Mouse (Mus musculus): Measurements from ENCODE around the gene Synpo2l. TPM values are rescaled to one million over a fixed set of nuclear protein-coding genes. Genes with fewer than 3 reads are reported as not detected.
"Not testable (repeated sequence)": the region's sequence is repeated elsewhere in the genome, so short reads cannot be mapped to it uniquely, and the experiment has no call there.

Gene Synpo2l
- polyA plus RNA-seq, 1 experiment from 2014 or later, result 1.3 TPM

GRCm38 (mm10) chr14:20640644-20641437, 27.3 kb downstream of the Synpo2l start, which contains the start of gene Usp54:
Usp54 (minus strand) TSS chr14:20641063.
- H3K4me3 ChIP-seq (replicated peaks), result peak within 1 kb of the TSS; percentile 89
- H3K27ac ChIP-seq (replicated peaks), result peak within 1 kb of the TSS; percentile 94
- H3K9ac ChIP-seq, result peak within 1 kb of the TSS; percentile 94
- peaks cover 28% of the 10 kb centered on the region for H3K4me1 ChIP-seq (replicated peaks)
- H3K36me3 ChIP-seq (replicated peaks), result no peaks in the 10 kb centered on the region
- whole genome bisulfite sequencing (ENCODE audit: insufficient replicate concordance), result under 1% methylated on average over 73 of the region's 73 CpGs
- H3K9me3 ChIP-seq (replicated peaks), result no peaks in the 10 kb centered on the region
- peak within 1 kb of the TSS; percentile 96 for H3K4me2 ChIP-seq
- no peaks in the 10 kb centered on the region for H3K27me3 ChIP-seq
- peak; percentile 95 for ATAC-seq (ENCODE audit: insufficient read depth)

DNA sequence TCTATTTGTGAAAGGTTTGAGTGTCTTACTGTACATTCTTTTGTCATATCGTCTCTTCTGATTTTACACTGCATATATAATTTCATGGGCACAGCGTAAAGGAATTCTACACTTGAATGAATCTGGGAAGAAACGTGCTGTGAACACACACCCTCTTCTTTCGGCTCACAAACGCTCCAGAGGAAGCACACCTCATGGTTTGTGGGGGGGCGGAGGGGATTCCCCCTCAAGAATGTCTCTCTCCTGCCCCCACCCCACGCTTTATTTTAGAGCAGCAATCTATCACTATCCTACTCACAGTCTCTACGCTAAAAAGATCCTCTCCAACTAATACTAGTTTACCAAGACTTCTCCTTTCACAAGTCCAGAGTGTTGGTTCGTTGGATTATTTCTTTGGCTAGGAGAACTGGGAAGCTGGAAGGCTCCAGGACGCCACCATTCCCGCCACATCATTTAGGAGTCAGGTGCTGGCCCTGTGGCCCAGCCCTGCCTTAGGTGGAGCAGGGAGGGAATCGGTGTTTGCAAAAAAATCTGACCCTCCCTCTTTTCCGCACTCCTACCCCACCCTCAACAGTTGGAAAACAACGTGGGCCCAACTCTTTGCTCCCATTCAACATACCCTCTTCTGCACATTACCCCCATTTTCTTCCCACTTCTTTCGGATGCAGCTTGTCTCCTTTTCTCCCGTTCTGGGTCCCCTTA, 28.1 kb downstream of the Synpo2l start:
- no peaks in the 10 kb centered on the region for H3K27me3 ChIP-seq
- H3K4me1 ChIP-seq (replicated peaks), result peaks cover 28% of the 10 kb centered on the region
- peak; percentile 49 for ATAC-seq (ENCODE audit: insufficient read depth)
- peak overlapping the region; percentile 94 for H3K27ac ChIP-seq (replicated peaks)
- H3K4me3 ChIP-seq (replicated peaks), result peak overlapping the region; percentile 89
- no peaks in the 10 kb centered on the region for H3K36me3 ChIP-seq (replicated peaks)
- peak overlapping the region; percentile 94 for H3K9ac ChIP-seq
- H3K4me2 ChIP-seq, result peak overlapping the region; percentile 96
- no peaks in the 10 kb centered on the region for H3K9me3 ChIP-seq (replicated peaks)
- WGBS (ENCODE audit: insufficient replicate concordance), result 6% methylated on average over 16 of the region's 16 CpGs

GRCm38 (mm10) chr14:20638702-20639101, 29.5 kb downstream of the Synpo2l start:
- H3K4me1 ChIP-seq (replicated peaks), result peaks cover 28% of the 10 kb centered on the region
- WGBS (ENCODE audit: insufficient replicate concordance), result 75% methylated on average over 6 of the region's 6 CpGs
- ATAC-seq (ENCODE audit: insufficient read depth), result no peak
- H3K4me2 ChIP-seq, result no peak overlapping the region
- no peaks in the 10 kb centered on the region for H3K27me3 ChIP-seq
- no peak overlapping the region for H3K4me3 ChIP-seq (replicated peaks)
- H3K27ac ChIP-seq (replicated peaks), result no peak overlapping the region
- H3K9me3 ChIP-seq (replicated peaks), result no peaks in the 10 kb centered on the region
- no peaks in the 10 kb centered on the region for H3K36me3 ChIP-seq (replicated peaks)
- no peak overlapping the region for H3K9ac ChIP-seq

GRCm38 (mm10) chr14:20637818-20638574, 30.2 kb downstream of the Synpo2l start:
- no peak overlapping the region for H3K4me3 ChIP-seq (replicated peaks)
- H3K4me2 ChIP-seq, result no peak overlapping the region
- no peak for ATAC-seq (ENCODE audit: insufficient read depth)
- no peaks in the 10 kb centered on the region for H3K36me3 ChIP-seq (replicated peaks)
- WGBS (ENCODE audit: insufficient replicate concordance), result 54% methylated on average over 2 of the region's 2 CpGs
- no peak overlapping the region for H3K27ac ChIP-seq (replicated peaks)
- H3K4me1 ChIP-seq (replicated peaks), result peaks cover 28% of the 10 kb centered on the region
- no peaks in the 10 kb centered on the region for H3K9me3 ChIP-seq (replicated peaks)
- no peak overlapping the region for H3K9ac ChIP-seq
- H3K27me3 ChIP-seq, result no peaks in the 10 kb centered on the region

- H3K36me3 ChIP-seq (replicated peaks); H3K27ac ChIP-seq (replicated peaks); H3K9ac ChIP-seq; H3K27me3 ChIP-seq; H3K9me3 ChIP-seq (replicated peaks); H3K4me2 ChIP-seq; ATAC-seq (ENCODE audit: insufficient read depth); H3K4me3 ChIP-seq (replicated peaks): not testable (repeated sequence)
- H3K4me1 ChIP-seq (replicated peaks), result peaks cover 23% of the 10 kb centered on the region
- 75% methylated on average over 3 of the region's 3 CpGs for WGBS (ENCODE audit: insufficient replicate concordance)
Observed at GRCm38 (mm10) chr14:20636968-20637367, 31.2 kb downstream of the Synpo2l start.

DNA sequence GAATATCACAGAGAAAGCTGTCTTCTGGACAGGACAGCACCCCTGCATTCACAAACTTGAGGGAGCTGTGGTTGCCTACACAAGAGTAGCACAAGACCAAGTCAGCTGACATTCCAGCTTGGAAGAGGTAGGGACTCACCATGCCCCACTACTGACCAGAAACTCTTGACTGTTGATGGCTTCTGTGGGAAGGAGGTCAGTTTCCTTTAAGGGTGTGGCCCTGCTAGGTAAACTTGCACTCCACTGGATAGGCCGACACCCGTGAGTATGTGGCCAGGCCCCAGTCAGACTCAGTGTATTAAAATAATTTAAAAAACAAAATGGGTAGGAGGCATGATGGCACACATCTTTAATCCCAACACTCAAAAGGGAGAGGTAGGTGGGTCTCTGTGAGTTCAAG, 32.6 kb downstream of the Synpo2l start:
- Histone ChIP-seq H3K4me3 (replicated peaks) (no peak overlapping the region), H3K27me3 (no peaks in the 10 kb centered on the region), H3K4me2 (no peak overlapping the region), H3K27ac (replicated peaks) (no peak overlapping the region), H3K36me3 (replicated peaks) (no peaks in the 10 kb centered on the region), H3K9ac (no peak overlapping the region), H3K4me1 (replicated peaks) (peaks cover 17% of the 10 kb centered on the region), H3K9me3 (replicated peaks) (no peaks in the 10 kb centered on the region)
- WGBS (ENCODE audit: insufficient replicate concordance), result 56% methylated on average over 2 of the region's 2 CpGs
- ATAC-seq (ENCODE audit: insufficient read depth), result no peak

- H3K27me3 ChIP-seq, result no peaks in the 10 kb centered on the region
- H3K27ac ChIP-seq (replicated peaks), result no peak overlapping the region
- H3K4me2 ChIP-seq, result no peak overlapping the region
- H3K4me1 ChIP-seq (replicated peaks), result no peaks in the 10 kb centered on the region; the same call in 1 of the 2 replicates
- H3K36me3 ChIP-seq (replicated peaks), result no peaks in the 10 kb centered on the region
- no peaks in the 10 kb centered on the region for H3K9me3 ChIP-seq (replicated peaks)
- H3K9ac ChIP-seq, result no peak overlapping the region
- WGBS (ENCODE audit: insufficient replicate concordance), result 37% methylated on average over 4 of the region's 4 CpGs
- no peak for ATAC-seq (ENCODE audit: insufficient read depth)
- H3K4me3 ChIP-seq (replicated peaks), result no peak overlapping the region
Observed at GRCm38 (mm10) chr14:20631253-20631652, 36.9 kb downstream of the Synpo2l start.

DNA sequence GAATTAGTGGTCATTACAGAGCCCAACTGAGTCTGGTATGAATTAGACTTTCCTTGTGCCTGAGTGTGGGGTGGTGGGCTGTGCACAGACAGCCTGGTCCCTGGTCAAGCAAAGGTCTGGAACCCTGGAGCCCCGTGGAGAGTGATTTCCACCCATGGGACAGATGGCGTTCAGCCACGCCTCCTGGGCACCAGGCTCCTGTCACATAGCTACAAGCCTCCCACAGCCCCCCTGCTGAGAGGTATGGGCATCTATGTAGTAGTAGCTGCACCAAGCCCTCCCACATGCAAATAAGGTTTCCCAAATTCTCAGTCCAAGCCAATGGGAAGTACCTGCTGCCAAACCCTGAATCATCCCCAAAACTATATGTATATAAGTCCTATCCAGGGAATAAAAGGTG, 41.2 kb downstream of the Synpo2l start:
- WGBS (ENCODE audit: insufficient replicate concordance), result 64% methylated on average over 3 of the region's 3 CpGs

DNA sequence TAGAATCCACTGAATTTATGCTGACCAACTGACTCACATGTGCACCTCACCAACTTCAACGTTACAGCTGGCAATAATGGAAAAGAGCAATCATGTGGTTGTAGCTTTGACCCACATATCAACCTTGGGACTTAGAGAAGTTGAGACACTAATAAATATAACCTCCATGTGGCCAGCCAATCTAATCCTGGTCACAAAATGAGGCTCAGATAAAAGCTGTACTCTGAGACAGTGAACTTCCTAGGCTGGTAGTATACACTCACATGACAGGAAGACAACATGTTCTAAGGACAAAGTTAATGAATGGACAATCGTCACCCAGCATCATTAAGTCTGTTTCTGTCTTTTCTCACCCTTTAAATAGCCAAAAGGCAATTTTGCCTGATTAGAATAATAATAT, 41.7 kb downstream of the Synpo2l start:
- no peak for ATAC-seq (ENCODE audit: insufficient read depth)

More for the DNA sequence above, 41.2 kb downstream of the Synpo2l start:
- H3K27ac ChIP-seq (replicated peaks), result no peak overlapping the region
- no peak for ATAC-seq (ENCODE audit: insufficient read depth)
- H3K9ac ChIP-seq, result no peak overlapping the region
- peaks cover 7% of the 10 kb centered on the region for H3K4me1 ChIP-seq (replicated peaks)
- no peaks in the 10 kb centered on the region for H3K9me3 ChIP-seq (replicated peaks)
- H3K36me3 ChIP-seq (replicated peaks), result no peaks in the 10 kb centered on the region
- no peak overlapping the region for H3K4me3 ChIP-seq (replicated peaks)
- no peaks in the 10 kb centered on the region for H3K27me3 ChIP-seq
- no peak overlapping the region for H3K4me2 ChIP-seq

GRCm38 (mm10) chr14:20622907-20623306, 45.2 kb downstream of the Synpo2l start:
- H3K4me3 ChIP-seq (replicated peaks), result no peak overlapping the region
- WGBS (ENCODE audit: insufficient replicate concordance), result 75% methylated on average over 3 of the region's 3 CpGs
- H3K9me3 ChIP-seq (replicated peaks), result no peaks in the 10 kb centered on the region
- no peaks in the 10 kb centered on the region for H3K27me3 ChIP-seq
- no peak overlapping the region for H3K9ac ChIP-seq
- peaks cover 12% of the 10 kb centered on the region for H3K4me1 ChIP-seq (replicated peaks)
- no peak overlapping the region for H3K4me2 ChIP-seq
- no peaks in the 10 kb centered on the region for H3K36me3 ChIP-seq (replicated peaks)
- no peak overlapping the region for H3K27ac ChIP-seq (replicated peaks)
- no peak for ATAC-seq (ENCODE audit: insufficient read depth)

More for the DNA sequence above, 41.7 kb downstream of the Synpo2l start:
- WGBS (ENCODE audit: insufficient replicate concordance), result 73% methylated on average over 2 of the region's 2 CpGs
- H3K4me3 ChIP-seq (replicated peaks), result no peak overlapping the region
- no peak overlapping the region for H3K27ac ChIP-seq (replicated peaks)
- no peaks in the 10 kb centered on the region for H3K36me3 ChIP-seq (replicated peaks)
- H3K9ac ChIP-seq, result no peak overlapping the region
- H3K4me2 ChIP-seq, result no peak overlapping the region
- H3K9me3 ChIP-seq (replicated peaks), result no peaks in the 10 kb centered on the region
- peaks cover 7% of the 10 kb centered on the region for H3K4me1 ChIP-seq (replicated peaks)
- H3K27me3 ChIP-seq, result no peaks in the 10 kb centered on the region

DNA sequence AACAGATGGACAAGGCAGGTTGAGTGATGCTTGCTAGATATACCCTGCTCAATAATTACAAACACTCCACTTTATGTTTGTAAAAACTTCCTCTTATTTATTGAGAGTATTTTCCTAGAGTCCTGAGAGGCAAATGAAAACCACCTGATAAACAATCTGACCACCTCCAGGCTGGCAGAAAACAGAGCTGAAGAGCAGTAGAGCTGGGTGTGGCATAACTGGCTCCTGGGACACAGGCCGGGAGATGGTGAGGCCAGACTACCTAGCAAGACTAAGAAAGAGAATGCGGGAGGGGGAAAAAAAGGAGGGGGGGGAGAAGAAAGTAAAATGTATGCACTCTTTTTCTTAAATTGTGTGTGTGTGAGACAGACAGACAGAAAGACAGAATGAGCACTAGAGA, 45.7 kb downstream of the Synpo2l start:
- 31% methylated on average over 2 of the region's 2 CpGs for WGBS (ENCODE audit: insufficient replicate concordance)
- ATAC-seq (ENCODE audit: insufficient read depth), result no peak; the same call in 1 of the 2 replicates
- no peaks in the 10 kb centered on the region for H3K9me3 ChIP-seq (replicated peaks)

More for the DNA sequence above, 45.7 kb downstream of the Synpo2l start:
- H3K27me3 ChIP-seq, result no peaks in the 10 kb centered on the region
- H3K4me2 ChIP-seq, result no peak overlapping the region
- H3K4me1 ChIP-seq (replicated peaks), result peaks cover 12% of the 10 kb centered on the region
- H3K36me3 ChIP-seq (replicated peaks), result no peaks in the 10 kb centered on the region
- no peak overlapping the region for H3K4me3 ChIP-seq (replicated peaks)
- no peak overlapping the region for H3K27ac ChIP-seq (replicated peaks)
- H3K9ac ChIP-seq, result no peak overlapping the region
